Mouse (Mus musculus): Measurements from ENCODE around the gene Tmem59l. TPM values are rescaled to one million over a fixed set of nuclear protein-coding genes. Genes with fewer than 3 reads are reported as not detected.

Gene Tmem59l
- total RNA-seq, 2 experiments from 2014 or later = not detected

DNA sequence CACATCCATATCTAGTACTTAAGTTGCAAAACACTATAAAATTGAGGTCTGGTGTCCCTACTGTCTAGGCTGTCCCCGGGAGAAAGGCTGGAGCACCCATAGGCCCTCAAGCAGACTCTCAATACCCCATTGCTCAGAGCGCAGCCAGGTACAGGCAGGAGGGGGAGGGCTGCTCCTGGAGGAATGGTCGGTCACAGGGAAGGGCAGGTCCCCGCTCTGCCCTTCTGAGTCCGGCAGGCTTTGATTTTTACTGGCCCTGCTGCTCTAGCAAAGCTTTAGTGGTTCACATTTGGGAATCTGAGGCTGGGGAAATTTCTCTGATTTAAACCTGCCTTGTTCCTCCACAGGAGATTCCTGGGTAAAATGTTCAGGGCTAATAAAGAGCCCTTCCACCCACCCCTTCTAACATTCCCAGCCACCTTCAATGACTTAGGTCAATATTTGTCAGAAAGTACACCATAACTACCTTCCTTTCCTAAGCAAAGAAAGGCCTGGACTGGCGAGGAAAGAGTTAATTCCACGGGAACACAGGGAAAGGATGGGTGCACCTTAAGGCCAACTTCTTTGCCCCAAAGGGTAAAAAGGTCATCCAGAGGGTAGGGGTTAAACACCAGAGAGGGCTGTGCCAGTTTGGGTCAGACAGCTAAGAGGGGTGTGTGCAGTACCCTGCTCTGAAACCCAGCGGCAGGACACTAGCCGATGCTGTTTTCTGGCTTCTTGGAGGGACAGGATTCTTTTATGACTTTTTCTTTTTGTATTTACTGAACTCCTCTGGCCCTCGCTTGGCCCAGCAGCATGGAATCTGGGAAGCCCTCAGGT lies 3.1 kb upstream of the Tmem59l start:
- no peak for ATAC-seq (ENCODE audit: poor library complexity, severe bottlenecking)

DNA sequence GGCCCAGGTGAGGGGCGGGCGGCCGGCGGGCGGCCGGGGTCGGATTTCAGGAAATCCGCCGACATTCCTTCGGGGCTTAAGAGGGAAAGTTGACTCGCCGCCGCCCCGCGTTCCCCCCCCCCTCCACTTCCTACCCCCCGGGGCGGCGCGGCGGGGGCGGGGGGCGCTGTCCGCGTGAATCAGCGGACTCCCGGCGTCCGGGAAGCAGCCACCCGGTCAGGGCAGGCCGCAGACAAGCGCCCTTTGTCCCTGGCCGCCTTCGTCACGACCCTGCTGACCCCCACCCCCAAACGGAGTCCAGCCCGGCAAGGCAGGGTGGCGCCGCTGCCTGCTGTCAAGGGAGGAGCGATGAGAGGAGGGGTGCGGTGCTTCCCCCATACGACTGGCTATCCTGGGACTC lies 2.4 kb upstream of the Tmem59l start:
- ATAC-seq (ENCODE audit: poor library complexity, severe bottlenecking) = no peak

DNA sequence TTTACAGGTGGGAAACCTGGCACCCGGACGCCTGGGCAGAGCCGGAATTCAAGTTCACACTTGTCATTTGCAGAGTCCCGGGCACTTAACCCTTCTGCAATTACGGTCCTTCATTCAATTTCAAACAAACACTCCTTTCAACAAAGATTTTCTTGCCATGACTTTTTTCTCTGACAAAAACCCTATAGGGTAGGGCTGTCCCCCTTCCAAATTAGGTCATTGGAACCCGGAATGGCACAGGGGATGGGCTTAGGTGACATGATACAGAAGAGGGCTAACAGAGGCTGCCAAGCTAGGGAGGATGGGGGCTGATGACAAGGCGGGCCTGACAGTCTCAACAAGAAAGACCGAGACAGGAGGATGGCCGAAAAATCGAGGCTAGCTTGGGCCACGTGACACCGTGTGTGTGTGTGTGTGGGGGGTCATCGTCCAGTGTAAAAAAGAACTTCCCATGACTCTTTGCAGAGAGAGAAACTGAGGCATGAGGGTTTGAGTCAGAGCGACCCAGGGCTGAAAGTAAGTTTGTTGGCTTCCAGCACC lies 1.8 kb upstream of the Tmem59l start:
- no peak for ATAC-seq (ENCODE audit: poor library complexity, severe bottlenecking)

DNA sequence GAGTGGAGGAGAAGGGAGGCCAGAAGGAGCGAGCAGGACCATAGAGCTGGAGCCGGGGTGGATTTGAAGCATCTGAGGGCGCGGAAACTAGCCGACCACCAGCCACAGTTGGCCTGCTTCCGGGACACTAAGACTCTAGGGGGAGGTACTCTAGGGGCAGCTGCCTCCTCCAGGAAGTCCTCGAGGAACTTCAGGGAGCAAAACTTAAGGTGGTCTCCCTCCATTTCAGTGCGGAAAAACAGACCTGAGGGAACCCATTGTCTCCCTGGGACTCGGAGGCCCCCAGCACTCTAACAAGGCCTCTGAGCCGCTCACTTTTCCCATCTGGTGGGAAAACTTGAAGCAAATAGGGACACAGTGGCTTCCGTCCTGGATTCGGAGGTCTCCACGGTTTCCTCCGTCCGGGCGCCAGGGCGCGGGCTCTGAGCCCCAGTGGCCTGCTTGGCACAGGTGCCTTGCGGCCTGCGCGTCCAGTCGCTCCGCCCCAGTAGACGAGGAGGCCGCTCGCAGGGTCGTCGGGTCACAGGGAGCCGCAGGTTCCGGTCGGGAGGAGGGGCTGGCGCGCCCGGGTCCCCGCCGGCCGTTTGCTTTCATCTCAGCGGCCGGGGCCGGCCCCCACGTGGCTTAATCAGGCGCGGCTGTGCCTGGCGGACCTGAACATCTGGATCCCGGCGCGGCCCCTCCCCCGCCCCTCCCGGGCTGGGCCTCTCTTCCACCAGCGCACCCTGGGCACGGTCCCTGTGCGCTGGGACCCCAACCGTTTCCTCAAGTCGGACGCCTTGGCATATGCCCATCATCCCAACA lies 1.0 kb upstream of the Tmem59l start:
- ATAC-seq (ENCODE audit: poor library complexity, severe bottlenecking) = peak; percentile 62; the same call in 1 of the 2 replicates

DNA sequence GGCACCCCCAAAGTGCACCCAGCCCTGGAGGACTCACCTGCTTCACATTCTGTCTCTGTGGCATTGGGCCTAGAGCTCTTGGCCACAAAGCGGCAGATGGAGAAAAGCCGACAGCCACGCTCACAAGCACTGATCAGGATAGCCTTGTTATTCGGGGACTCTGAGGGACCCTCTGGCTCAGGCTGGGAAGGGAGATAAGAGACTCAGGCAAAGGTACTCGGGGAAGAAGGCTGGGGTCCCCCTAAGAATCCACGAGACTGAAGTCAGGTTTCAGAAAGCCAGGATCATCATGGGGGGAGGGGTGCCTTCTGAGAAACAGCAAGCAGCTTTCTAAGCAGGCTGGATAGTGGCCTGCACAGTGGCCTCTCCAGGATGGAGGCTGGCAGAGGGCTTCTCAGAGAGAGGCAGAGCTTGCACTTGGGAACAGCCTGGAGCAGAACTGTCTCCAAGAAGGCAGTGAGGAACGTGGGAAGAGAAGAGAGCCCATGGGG lies 922 bp downstream of the Tmem59l start:
- no peak for ATAC-seq (ENCODE audit: poor library complexity, severe bottlenecking)

DNA sequence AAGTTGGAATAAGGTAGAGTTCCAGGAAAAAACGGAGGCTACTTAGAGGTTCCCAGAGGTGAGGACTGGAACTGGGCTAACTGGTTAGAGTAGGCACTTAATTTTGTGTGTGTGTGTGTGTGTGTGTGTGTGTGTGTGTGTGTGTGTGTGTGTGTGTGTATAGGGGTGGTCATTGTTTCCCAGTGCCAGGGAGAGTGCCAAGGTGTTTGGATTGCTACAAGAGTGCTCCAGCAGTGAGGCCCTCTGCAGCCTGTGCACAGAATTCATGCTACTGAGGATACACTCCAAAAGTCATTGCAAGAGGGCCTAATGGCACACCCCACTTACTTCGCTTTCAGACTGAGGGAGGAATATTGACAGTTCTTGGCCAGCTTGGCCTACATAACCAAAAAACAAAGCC lies 4.2 kb downstream of the Tmem59l start:
- no peak for ATAC-seq (ENCODE audit: poor library complexity, severe bottlenecking)

DNA sequence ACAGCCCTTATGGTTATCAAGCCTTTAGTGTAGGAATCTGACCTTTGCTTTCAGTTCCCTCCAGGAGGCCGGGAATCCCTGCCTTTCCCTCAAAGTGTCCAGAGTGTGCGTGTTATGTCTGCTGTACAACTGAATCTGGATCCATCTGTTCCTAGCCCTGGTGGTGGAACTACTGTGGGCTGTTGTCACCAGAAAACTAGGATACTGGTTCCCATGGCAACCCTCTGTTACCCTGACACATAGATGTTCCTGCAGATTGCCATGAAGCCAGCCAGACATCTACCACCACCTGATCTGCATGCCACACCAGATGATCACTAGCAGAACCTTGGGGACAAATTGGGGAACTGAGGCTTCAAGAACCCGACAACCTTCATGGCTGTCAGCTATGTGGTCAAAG lies 5.2 kb downstream of the Tmem59l start:
- ATAC-seq (ENCODE audit: poor library complexity, severe bottlenecking) = no peak

DNA sequence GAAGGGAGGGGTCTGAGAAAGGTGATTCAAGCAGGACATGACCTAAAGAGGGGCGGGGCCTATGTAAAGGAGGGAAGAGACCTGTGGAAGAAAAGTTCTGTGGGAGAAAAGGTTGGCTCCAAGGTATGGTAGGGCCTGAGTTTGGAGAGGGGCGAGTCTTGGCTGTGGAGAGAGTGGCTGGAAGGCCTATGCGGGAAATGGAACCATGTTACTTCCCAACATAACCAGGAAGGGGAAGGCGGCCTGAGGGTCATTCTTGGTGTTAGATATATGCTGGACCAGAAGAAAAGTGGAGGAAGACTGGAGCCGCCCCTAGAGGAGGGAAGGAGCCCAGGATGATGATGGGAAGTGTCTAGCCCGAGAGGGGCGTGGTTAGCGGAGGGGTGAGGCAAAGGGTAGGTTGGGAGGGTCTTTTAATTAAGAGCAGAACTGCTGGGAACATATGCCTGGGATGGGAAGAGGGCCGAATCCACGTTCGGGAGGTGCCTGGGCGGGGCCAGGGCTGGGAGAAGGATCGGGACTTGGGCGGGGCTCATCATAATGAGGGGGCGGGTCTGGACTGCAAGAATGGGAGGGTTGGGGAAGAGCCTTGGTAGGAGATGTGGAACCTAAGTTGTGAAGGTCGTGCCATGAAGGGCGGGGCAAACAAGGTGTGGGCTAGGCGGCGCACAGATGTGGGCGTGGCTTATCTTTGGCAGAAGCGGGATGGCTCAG lies 9.7 kb downstream of the Tmem59l start:
- ATAC-seq (ENCODE audit: poor library complexity, severe bottlenecking) = no peak

DNA sequence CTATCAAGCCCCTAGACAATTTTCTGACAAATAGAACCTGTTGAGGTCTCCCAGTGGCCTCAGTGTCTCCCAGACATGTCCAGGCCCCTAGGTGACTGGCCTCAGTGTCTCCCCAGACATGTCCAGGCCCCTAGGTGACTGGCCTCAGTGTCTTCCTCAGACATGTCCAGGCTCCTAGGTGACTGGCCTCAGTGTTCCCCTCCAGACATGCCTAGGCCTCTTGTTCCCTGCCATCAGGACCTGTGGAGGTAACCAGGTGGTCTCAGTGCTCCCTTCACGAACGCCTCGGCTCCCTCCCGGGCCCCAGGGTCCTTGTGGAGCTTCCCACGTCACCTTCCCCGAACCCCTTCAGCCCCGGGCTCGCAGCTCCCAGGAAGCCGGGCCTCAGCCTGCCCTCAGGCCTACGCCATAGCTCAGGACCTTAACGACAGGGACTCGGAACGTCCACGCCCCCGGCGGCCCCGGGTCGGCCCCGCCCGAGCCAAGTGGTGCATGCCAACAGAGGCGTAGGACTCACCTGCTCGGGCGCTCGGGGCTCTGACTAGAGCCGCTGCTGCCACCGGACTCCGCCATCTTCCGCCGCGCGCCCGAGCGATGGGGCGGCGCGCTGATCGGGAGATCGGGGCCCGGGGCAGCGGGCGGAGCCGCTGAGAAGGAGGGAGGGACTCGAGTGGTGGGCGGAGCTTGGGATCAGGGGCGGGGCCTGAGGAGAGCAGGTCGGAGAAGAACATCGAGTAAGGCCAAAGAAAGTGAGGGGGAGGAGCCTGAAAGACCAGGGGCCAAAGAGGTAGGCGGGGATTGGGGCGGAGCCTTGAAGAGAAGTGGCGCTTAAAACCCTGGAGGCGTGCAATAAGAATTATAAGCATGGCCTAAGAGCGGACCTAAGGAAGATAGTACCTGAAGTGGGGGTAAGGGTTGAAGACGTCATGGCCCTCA lies 10.6 kb downstream of the Tmem59l start, which contains the start of gene Klhl26:
TSS of gene Klhl26 (minus strand) at position 636 of the 936 bp plus-strand sequence.
- peak; percentile 96 for ATAC-seq (ENCODE audit: poor library complexity, severe bottlenecking)

DNA sequence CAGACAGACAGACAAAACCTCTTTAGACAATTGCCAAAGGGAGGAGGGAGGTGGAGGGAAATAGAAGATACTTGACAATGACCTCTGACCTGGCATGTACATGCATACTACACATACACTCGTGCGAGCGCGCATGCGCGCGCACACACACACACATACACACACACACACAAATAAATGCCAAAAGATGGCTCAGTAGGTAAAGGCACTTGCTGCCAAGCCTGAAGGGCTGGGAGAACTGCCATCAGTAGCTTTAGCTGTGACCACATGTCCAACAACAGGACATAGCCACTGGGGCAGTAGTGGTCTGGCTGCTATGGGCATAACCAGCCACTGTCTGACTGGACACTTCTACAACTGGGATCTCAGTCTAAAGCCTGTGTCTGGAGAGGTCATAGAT lies 15.3 kb downstream of the Tmem59l start:
- ATAC-seq (ENCODE audit: poor library complexity, severe bottlenecking) = no peak

DNA sequence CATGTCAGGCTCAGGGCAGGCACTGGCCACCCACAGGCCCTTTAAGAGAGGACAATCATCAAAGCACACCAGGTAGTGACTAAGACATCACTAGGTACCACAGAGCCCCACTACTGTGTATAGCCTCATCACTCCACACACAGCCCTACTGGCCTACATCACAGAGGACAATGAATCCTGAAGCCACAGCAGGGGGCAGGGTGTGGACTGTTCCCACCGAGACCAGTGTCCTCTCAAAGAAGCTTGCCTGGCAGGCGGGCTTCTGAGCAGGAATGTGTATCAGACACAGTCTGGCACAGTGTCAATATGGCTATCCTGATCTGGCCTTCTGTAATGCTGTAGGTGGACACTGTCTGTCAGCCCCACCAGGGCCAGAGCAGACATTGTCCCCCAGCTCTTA lies 17.2 kb downstream of the Tmem59l start:
- ATAC-seq (ENCODE audit: poor library complexity, severe bottlenecking) = no peak

DNA sequence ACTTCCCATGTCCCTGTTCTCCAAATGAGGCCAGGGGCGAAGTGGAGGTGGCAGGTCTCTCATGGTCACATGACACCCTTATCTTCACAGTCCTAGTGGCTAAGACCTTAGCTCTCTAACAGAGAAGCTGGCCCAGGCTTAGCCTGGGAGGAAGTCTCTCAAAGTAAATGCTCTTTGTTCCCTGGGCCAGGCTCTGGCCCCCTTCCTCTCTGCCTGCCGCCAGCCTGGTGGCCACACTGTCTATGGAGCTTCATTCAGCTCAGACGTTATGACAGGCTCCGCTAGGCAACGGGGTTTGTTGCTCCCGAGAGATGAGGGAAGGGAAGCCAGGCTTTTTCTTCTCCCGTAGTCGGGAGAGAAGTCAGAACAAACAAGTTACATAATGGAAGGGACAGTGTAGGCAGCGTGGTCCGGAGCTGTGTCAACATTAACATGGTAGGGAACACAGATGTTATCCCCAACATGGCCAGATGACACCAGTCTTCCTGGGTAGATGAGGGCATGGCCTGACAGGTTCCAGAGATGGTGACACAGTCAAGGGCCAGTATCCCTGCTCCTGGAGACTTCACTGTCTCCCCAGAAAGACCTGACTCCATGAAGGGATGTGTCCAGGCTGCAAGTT lies 17.8 kb downstream of the Tmem59l start:
- no peak for ATAC-seq (ENCODE audit: poor library complexity, severe bottlenecking)

DNA sequence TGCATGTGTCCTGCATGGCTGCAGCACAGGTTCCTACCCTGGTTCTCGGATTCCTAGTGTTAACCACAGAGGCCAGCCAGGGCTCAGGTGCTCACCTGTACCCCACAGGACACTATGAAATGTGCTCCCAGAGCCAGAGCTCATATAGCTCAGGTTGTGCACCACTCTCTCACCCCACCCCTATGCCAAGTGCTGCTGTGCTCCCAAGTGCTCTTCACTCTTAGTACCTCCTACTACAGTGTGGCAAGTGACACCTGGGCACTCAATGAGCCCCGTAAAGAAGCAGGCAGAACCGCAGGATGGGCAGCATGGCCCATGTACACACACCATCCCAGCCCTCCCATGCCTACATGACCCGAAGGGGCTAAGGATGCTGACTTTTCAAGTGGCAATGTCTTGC lies 18.4 kb downstream of the Tmem59l start:
- ATAC-seq (ENCODE audit: poor library complexity, severe bottlenecking) = no peak

DNA sequence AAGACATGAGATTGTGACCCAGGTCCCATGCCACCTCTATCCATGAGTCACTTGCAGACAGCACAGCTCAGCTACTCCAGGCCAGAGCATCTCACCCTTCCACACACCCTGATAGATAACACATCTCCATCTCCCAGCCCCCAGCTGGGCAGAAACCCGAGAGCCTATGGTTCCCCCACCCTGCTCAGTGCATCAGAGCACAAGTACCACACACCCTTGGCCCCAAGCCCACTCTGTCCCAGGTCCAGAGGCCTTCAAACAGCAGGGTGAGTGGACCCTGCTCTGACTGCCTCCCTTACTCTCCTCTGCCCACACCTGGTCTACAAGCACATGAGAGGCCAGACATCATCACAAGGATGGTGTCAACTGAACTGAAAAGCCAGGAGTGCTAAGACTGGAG lies 19.3 kb downstream of the Tmem59l start:
- no peak for ATAC-seq (ENCODE audit: poor library complexity, severe bottlenecking)

DNA sequence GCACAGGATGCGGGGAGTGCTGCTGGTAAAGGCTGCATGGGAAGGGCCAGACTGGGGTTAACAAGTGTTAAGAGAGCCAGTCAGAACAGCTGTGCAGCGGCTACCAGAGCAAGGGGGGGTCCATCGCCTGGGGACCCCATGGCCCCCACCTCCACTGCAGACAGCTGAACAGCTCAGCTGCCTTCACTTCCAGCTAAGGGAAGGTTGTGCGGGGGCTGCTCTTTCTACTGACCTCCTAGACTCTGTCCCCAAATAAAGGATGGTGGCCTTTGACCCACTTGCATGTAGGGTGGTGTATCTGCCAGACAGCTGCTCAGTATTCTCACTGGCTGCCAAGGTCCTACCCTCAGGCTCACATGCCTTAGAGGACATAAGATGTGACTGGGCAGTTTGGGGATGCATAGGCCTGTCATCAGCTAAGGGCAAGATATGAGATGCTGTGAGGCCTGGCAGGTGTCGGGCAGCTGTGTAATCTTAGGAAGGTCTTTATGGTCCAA lies 19.9 kb downstream of the Tmem59l start:
- no peak for ATAC-seq (ENCODE audit: poor library complexity, severe bottlenecking)

DNA sequence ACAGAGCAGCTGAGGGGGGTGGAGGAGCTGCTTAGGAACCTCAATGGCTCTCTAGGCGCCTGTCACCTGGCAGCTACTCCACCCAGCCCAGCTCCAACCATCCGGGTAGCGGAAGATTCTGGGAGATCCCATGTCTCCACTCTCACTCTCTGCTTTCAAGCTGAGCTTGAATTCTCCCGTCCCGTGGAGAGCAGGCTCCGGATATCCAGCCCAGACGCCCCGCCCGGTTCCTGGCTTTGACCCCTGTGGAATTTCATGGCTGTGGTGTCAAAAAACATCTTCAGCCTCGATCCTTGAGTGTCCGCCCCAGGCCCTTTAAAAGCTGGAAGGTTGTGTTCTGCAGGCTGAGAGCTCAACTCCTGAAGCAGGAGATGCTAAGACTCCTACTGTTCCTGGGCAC lies 20.4 kb downstream of the Tmem59l start:
- no peak for ATAC-seq (ENCODE audit: poor library complexity, severe bottlenecking)

DNA sequence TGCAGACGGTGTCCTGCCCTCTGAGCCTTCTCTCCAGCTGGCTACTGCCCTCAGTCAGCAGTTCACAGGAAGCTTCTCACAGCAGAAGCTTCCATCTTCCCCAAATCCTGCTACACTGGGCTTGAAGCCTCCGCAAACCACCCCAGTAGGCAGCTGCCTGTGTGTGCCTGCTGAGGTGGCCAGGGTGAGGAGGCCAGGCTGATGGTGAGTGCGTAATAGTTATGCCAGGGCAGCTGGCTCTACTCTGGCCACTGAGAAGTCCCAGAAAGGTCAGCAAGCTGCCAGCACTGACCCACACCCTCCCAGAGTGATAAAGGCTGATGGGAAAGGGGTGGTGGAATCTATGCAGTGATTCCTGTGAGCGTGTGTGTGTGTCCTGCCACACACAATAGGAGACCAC lies 20.9 kb downstream of the Tmem59l start:
- ATAC-seq (ENCODE audit: poor library complexity, severe bottlenecking) = no peak

DNA sequence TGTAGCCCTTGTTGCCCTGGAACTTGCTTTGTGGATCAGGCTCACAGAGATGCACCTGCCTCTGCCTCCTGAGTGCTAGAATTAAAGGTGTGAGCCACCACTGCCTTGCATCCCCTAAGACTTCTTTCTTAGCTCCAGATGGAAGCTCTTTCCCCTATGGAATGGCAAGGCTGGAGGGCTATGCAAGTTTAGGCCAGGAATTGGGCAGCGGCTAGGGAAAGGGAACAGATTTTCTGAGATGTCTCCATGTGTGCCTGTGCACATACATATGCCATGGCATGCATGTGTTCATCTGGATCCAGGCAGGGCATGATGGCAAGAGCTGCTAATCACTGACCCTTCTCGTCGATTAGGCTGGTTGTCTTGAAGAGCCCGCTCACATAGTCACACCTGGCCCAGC lies 21.5 kb downstream of the Tmem59l start:
- no peak for ATAC-seq (ENCODE audit: poor library complexity, severe bottlenecking)

DNA sequence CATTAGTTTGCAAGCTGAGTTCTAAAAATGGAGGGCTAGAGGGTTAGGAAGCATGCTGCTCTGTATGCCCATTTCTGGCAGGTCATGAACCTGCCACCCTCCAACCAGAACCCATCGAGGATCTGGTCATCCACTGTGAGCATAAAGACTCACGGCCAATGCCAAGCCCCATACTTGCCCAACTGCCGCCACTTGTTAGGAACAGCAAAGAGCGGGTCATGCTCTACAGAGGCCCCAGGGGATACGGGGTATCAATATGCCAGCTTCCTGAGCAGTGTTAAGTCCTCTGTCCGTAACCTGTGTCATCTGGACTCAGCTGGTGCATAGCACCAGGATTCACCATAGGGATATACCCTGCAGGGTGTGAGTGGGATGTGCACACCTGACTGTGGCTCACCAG lies 23.0 kb downstream of the Tmem59l start:
- ATAC-seq (ENCODE audit: poor library complexity, severe bottlenecking) = no peak
